Comparison of ENCODE assay signal across 8 mouse cellular contexts in the genomic region with DNA sequence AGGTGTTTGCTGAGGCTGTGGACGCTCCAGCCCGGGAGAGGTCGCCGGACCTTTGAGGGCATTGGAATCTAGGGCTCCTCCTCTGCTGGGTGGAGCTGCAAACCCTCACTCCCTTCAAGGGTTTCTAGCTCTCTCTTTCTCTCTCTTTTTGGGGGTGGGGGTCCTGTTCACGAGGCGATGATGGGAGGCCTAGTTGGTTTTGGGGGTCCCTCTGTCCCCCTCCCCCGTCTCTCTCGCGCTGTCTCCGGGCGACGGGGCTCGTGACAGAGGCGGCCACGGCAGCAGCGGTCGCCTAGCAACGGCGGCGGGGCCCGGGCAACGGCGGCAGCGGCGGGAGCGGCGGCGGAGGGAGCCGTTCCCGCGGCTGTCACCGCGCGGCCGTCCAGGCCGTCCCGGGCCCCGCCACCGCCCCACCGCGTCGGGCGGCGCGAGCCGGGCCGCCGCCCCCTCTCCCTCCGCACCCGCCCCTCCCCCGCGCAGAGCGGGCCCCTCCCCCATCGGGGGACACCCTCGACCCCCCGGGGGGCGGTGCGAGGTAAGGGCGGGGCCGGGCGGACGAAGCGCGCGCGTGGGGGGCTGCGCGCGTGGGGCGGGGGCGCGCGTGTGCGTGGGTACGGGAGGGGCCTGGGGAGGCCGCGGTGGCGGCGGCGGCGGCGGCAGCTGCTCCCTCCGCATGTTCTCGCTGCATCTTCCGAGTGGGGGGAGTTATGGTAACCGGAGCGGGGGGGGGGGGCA. TPM values are rescaled to one million over a fixed set of nuclear protein-coding genes. Genes with fewer than 3 reads are reported as not detected.
DNase-seq lines count a peak whose midpoint lies in the region; ATAC-seq and TF ChIP-seq lines count a peak whose summit lies in the region.

No protein-coding gene starts in this region.

- no peak for ATAC-seq in heart, embryonic 13.5 days (ENCODE audit: extremely low read depth, insufficient number of reproducible peaks, low FRiP score, low TSS enrichment)
- ATAC-seq in kidney, postnatal 0 days (replicated peaks; ENCODE audit: low FRiP score, low read depth) = no peak
- peak; percentile 27 for ATAC-seq in lung, postnatal 0 days

- H3K27me3 ChIP-seq in E14TG2a.4 (ENCODE audit: insufficient read depth, low read length) = peaks cover 73% of the 10 kb centered on the region
- H3K27me3 ChIP-seq in heart, embryonic 13.5 days (replicated peaks) = peaks cover 3% of the 10 kb centered on the region; the same call in 1 of the 2 replicates
- no peaks in the 10 kb centered on the region for H3K27me3 ChIP-seq in kidney, postnatal 0 days (ENCODE audit: insufficient read depth, low read length)
- H3K27me3 ChIP-seq in lung, postnatal 0 days (replicated peaks; ENCODE audit: insufficient read depth, low read length) = no peaks in the 10 kb centered on the region

- peak overlapping the region; percentile 74 for H3K4me3 ChIP-seq in E14TG2a.4 (replicated peaks; ENCODE audit: low read length)
- peak overlapping the region; percentile 79 for H3K4me3 ChIP-seq in heart, embryonic 13.5 days
- H3K4me3 ChIP-seq in kidney, postnatal 0 days (replicated peaks; ENCODE audit: low read depth, low read length) = peak overlapping the region; percentile 78
- H3K4me3 ChIP-seq in lung, postnatal 0 days (ENCODE audit: low read depth, low read length) = peak overlapping the region; percentile 67

- TF ChIP-seq CTCF in E14TG2a.4 (conservative IDR thresholded peaks at IDR 0.05; ENCODE audit: low read length) = no peak
- no peak for TF ChIP-seq CTCF in kidney, postnatal 0 days (IDR thresholded peaks at IDR 0.05; ENCODE audit: low read depth)
- peak; percentile 25 for TF ChIP-seq CTCF in lung, postnatal 0 days (IDR thresholded peaks at IDR 0.05)

- under 1% methylated on average over 55 of the region's 87 CpGs for WGBS in heart, embryonic 13.5 days
- under 1% methylated on average over 28 of the region's 87 CpGs for WGBS in kidney, postnatal 0 days
- under 1% methylated on average over 21 of the region's 87 CpGs for WGBS in lung, postnatal 0 days

- peaks cover 81% of the 10 kb centered on the region for H3K4me1 ChIP-seq in E14TG2a.4 (replicated peaks; ENCODE audit: low read depth, low read length)
- peaks cover 73% of the 10 kb centered on the region for H3K4me1 ChIP-seq in heart, embryonic 13.5 days
- peaks cover 38% of the 10 kb centered on the region for H3K4me1 ChIP-seq in kidney, postnatal 0 days (replicated peaks; ENCODE audit: insufficient read depth, low read length)
- H3K4me1 ChIP-seq in lung, postnatal 0 days (ENCODE audit: insufficient read depth, low read depth, low read length) = peaks cover 15% of the 10 kb centered on the region; the same call in 1 of the 2 replicates

- H3K4me2 ChIP-seq in heart, embryonic 13.5 days = peak overlapping the region; percentile 96
- H3K4me2 ChIP-seq in kidney, postnatal 0 days (ENCODE audit: low read length) = peak overlapping the region; percentile 100
- peak overlapping the region; percentile 100 for H3K4me2 ChIP-seq in lung, postnatal 0 days (replicated peaks; ENCODE audit: low read depth, low read length)

- no peaks in the 10 kb centered on the region for H3K36me3 ChIP-seq in E14TG2a.4 (ENCODE audit: insufficient read depth, low read length)
- no peaks in the 10 kb centered on the region for H3K36me3 ChIP-seq in heart, embryonic 13.5 days
- no peaks in the 10 kb centered on the region for H3K36me3 ChIP-seq in kidney, postnatal 0 days (ENCODE audit: insufficient read depth, low read length)
- H3K36me3 ChIP-seq in lung, postnatal 0 days (ENCODE audit: insufficient read depth, low read length) = no peaks in the 10 kb centered on the region

- no peak for TF ChIP-seq EP300 in lung, postnatal 0 days (IDR thresholded peaks at IDR 0.05)

- H3K27ac ChIP-seq in heart, embryonic 13.5 days (replicated peaks) = peak overlapping the region; percentile 74
- peak overlapping the region; percentile 64 for H3K27ac ChIP-seq in kidney, postnatal 0 days
- H3K27ac ChIP-seq in lung, postnatal 0 days (ENCODE audit: low read length) = no peak overlapping the region

- DNase-seq in adrenal gland, adult 18-20 months (ENCODE audit: low spot score in 2 of 2) = peak; percentile 61 to 65
- no peak for DNase-seq in adrenal gland, postnatal 4 days (ENCODE audit: low spot score in 2 of 2)
- peak; percentile 45 to 51 for DNase-seq in cerebellum, postnatal 36 days
- DNase-seq in kidney, postnatal 0 days (ENCODE audit: low spot score) = peak; percentile 64
- peak; percentile 60 for DNase-seq in lung, postnatal 0 days (ENCODE audit: low spot score)
- peak; percentile 77 for DNase-seq in right cerebral cortex, postnatal 25 days

- H3K9ac ChIP-seq in heart, embryonic 13.5 days = peak overlapping the region; percentile 94
- H3K9ac ChIP-seq in kidney, postnatal 0 days (ENCODE audit: low read depth, low read length) = peak overlapping the region; percentile 70
- H3K9ac ChIP-seq in lung, postnatal 0 days (replicated peaks; ENCODE audit: low read depth) = peak overlapping the region; percentile 50; the same call in 1 of the 2 replicates

- H3K9me3 ChIP-seq in E14TG2a.4 (ENCODE audit: low read length) = no peaks in the 10 kb centered on the region
- no peaks in the 10 kb centered on the region for H3K9me3 ChIP-seq in heart, embryonic 13.5 days
- H3K9me3 ChIP-seq in kidney, postnatal 0 days (replicated peaks; ENCODE audit: low read length) = no peaks in the 10 kb centered on the region
- H3K9me3 ChIP-seq in lung, postnatal 0 days (ENCODE audit: low read length) = no peaks in the 10 kb centered on the region

RNA-seq across cellular contexts. Expression of a gene that starts 7.4 kb away (rescaled TPM):
- 10 to 100 TPM; 16.6 to 19.1 TPM for total RNA-seq in adrenal gland, adult 18-20 months (2021)
- total RNA-seq in adrenal gland, postnatal 4 days (2021) = 10 to 100 TPM; 29.7 to 37.1 TPM
- polyA plus RNA-seq in heart, embryonic 13.5 days (2015; fragmentation: Nextera tagmentation; extraction: Ambion mirVana) = 1.3 and 2.0 TPM in 2 replicates
- polyA plus RNA-seq in kidney, postnatal 0 days (2015; fragmentation: Nextera tagmentation; extraction: Ambion mirVana) = 0.78 and 0.99 TPM in 2 replicates
- polyA plus RNA-seq in lung, postnatal 0 days (2015; fragmentation: Nextera tagmentation; extraction: Ambion mirVana) = 1.0 and 1.4 TPM in 2 replicates

RNA-seq across cellular contexts. Expression of a gene that starts 9.1 kb away (rescaled TPM):
- 100 to 1,000 TPM; 129 to 141 TPM for total RNA-seq in adrenal gland, adult 18-20 months (2021)
- total RNA-seq in adrenal gland, postnatal 4 days (2021) = 100 to 1,000 TPM; 127 to 132 TPM
- 152 and 169 TPM in 2 replicates for polyA plus RNA-seq in heart, embryonic 13.5 days (2015; fragmentation: Nextera tagmentation; extraction: Ambion mirVana)
- polyA plus RNA-seq in kidney, postnatal 0 days (2015; fragmentation: Nextera tagmentation; extraction: Ambion mirVana) = 226 and 227 TPM in 2 replicates
- 179 and 180 TPM in 2 replicates for polyA plus RNA-seq in lung, postnatal 0 days (2015; fragmentation: Nextera tagmentation; extraction: Ambion mirVana)

RNA-seq across cellular contexts. Expression of a gene that starts 15.6 kb away (rescaled TPM):
- 10 to 100 TPM; 45.4 to 46.7 TPM for total RNA-seq in adrenal gland, adult 18-20 months (2021)
- 10 to 100 TPM; 32.0 to 33.4 TPM for total RNA-seq in adrenal gland, postnatal 4 days (2021)
- polyA plus RNA-seq in heart, embryonic 13.5 days (2015; fragmentation: Nextera tagmentation; extraction: Ambion mirVana) = 8.4 and 9.2 TPM in 2 replicates
- polyA plus RNA-seq in kidney, postnatal 0 days (2015; fragmentation: Nextera tagmentation; extraction: Ambion mirVana) = 8.8 and 9.8 TPM in 2 replicates
- polyA plus RNA-seq in lung, postnatal 0 days (2015; fragmentation: Nextera tagmentation; extraction: Ambion mirVana) = 15.2 and 16.2 TPM in 2 replicates

RNA-seq across cellular contexts. Expression of a gene that starts 24.5 kb away (rescaled TPM):
- 1 to 10 TPM; 6.4 to 8.0 TPM for total RNA-seq in adrenal gland, adult 18-20 months (2021)
- 1 to 10 TPM; 8.0 to 9.6 TPM for total RNA-seq in adrenal gland, postnatal 4 days (2021)
- 9.1 and 9.8 TPM in 2 replicates for polyA plus RNA-seq in heart, embryonic 13.5 days (2015; fragmentation: Nextera tagmentation; extraction: Ambion mirVana)
- 11.1 and 12.1 TPM in 2 replicates for polyA plus RNA-seq in kidney, postnatal 0 days (2015; fragmentation: Nextera tagmentation; extraction: Ambion mirVana)
- 9.3 and 9.9 TPM in 2 replicates for polyA plus RNA-seq in lung, postnatal 0 days (2015; fragmentation: Nextera tagmentation; extraction: Ambion mirVana)

RNA-seq across cellular contexts. Expression of a gene that starts 31.6 kb away (rescaled TPM):
- total RNA-seq in adrenal gland, adult 18-20 months (2021) = 1 to 10 TPM; 1.1 to 1.2 TPM
- total RNA-seq in adrenal gland, postnatal 4 days (2021) = 10 to 100 TPM; 11.8 to 12.2 TPM
- 6.3 and 7.0 TPM in 2 replicates for polyA plus RNA-seq in heart, embryonic 13.5 days (2015; fragmentation: Nextera tagmentation; extraction: Ambion mirVana)
- polyA plus RNA-seq in kidney, postnatal 0 days (2015; fragmentation: Nextera tagmentation; extraction: Ambion mirVana) = 1.3 and 1.8 TPM in 2 replicates
- polyA plus RNA-seq in lung, postnatal 0 days (2015; fragmentation: Nextera tagmentation; extraction: Ambion mirVana) = 0.35 and 0.44 TPM in 2 replicates

Comparison
In these comparisons a context has a peak if more than half of its experiments do, and no peak if none do; other contexts are left out.
1. DNase-seq: peak in adrenal gland, adult 18-20 months (2 of 2), cerebellum, postnatal 36 days (2 of 2), kidney, postnatal 0 days (single experiment), lung, postnatal 0 days (single experiment) and right cerebral cortex, postnatal 25 days (single experiment); none in adrenal gland, postnatal 4 days (0 of 2).
2. Peak in every context shown above with its lines, with median percentiles within 50 percentile points of each other: H3K4me3 ChIP-seq, H3K4me2 ChIP-seq and H3K9ac ChIP-seq.